In genomic region chr4:125065517-125066307, GRCm38 (mm10) we compare ENCODE assay signal across 8 mouse cellular contexts. TPM values are rescaled to one million over a fixed set of nuclear protein-coding genes. Genes with fewer than 3 reads are reported as not detected.
DNase-seq lines count a peak whose midpoint lies in the region; ATAC-seq lines count a peak whose summit lies in the region.

Gene Dnali1 (minus strand): TSS chr4:125065703.

- WGBS in intestine, embryonic 15.5 days = 3% methylated on average over 26 of the region's 26 CpGs
- 3% methylated on average over 26 of the region's 26 CpGs for WGBS in liver, embryonic 12.5 days (ENCODE audit: insufficient replicate concordance)
- WGBS in stomach, embryonic 15.5 days = 3% methylated on average over 26 of the region's 26 CpGs

- no peaks in the 10 kb centered on the region for H3K9me3 ChIP-seq in intestine, embryonic 15.5 days
- H3K9me3 ChIP-seq in liver, embryonic 12.5 days (replicated peaks) = no peaks in the 10 kb centered on the region
- H3K9me3 ChIP-seq in stomach, embryonic 15.5 days = no peaks in the 10 kb centered on the region

- peak; percentile 42 for DNase-seq in 416B (ENCODE audit: low read depth)
- DNase-seq in adrenal gland, adult (ENCODE audit: inconsistent age in 2 of 2, low spot score in 1 of 2) = peak; percentile 71 to 87
- DNase-seq in embryo, embryonic 11 days = peak; percentile 85
- DNase-seq in heart, adult 11 months = peak; percentile 96

- no peak within 1 kb of the TSS for H3K27ac ChIP-seq in intestine, embryonic 15.5 days
- H3K27ac ChIP-seq in liver, embryonic 12.5 days = peak within 1 kb of the TSS; percentile 83
- peak within 1 kb of the TSS; percentile 72 for H3K27ac ChIP-seq in stomach, embryonic 15.5 days

- peak within 1 kb of the TSS; percentile 82 for H3K4me2 ChIP-seq in intestine, embryonic 15.5 days (replicated peaks)
- peak within 1 kb of the TSS; percentile 93 for H3K4me2 ChIP-seq in liver, embryonic 12.5 days
- peak within 1 kb of the TSS; percentile 91 for H3K4me2 ChIP-seq in stomach, embryonic 15.5 days

- H3K27me3 ChIP-seq in intestine, embryonic 15.5 days (replicated peaks) = no peaks in the 10 kb centered on the region
- H3K27me3 ChIP-seq in liver, embryonic 12.5 days (replicated peaks) = peaks cover 11% of the 10 kb centered on the region; the same call in 1 of the 2 replicates
- H3K27me3 ChIP-seq in stomach, embryonic 15.5 days (replicated peaks) = no peaks in the 10 kb centered on the region

- peak within 1 kb of the TSS; percentile 87 for H3K4me3 ChIP-seq in intestine, embryonic 15.5 days (replicated peaks)
- H3K4me3 ChIP-seq in liver, embryonic 12.5 days = peak within 1 kb of the TSS; percentile 96
- H3K4me3 ChIP-seq in stomach, embryonic 15.5 days (replicated peaks) = peak within 1 kb of the TSS; percentile 85

- ATAC-seq in intestine, embryonic 15.5 days = peak; percentile 46
- ATAC-seq in liver, embryonic 12.5 days = no peak; the same call in 1 of the 2 replicates
- ATAC-seq in monocyte, adult 5-6 weeks (replicated peaks; ENCODE audit: insufficient number of reproducible peaks, low FRiP score, low TSS enrichment, poor library complexity, severe bottlenecking) = 0 out of 2 replicates have a peak, but pooled peaks have one; percentile 32
- ATAC-seq in stomach, embryonic 15.5 days (ENCODE audit: insufficient read depth, low FRiP score, low read depth) = 0 out of 2 replicates have a peak, but pooled peaks have one; percentile 37

- peaks cover 9% of the 10 kb centered on the region for H3K36me3 ChIP-seq in intestine, embryonic 15.5 days
- H3K36me3 ChIP-seq in liver, embryonic 12.5 days = peaks cover 32% of the 10 kb centered on the region
- peaks cover 12% of the 10 kb centered on the region for H3K36me3 ChIP-seq in stomach, embryonic 15.5 days

- H3K9ac ChIP-seq in intestine, embryonic 15.5 days = peak within 1 kb of the TSS; percentile 89
- peak within 1 kb of the TSS; percentile 89 for H3K9ac ChIP-seq in liver, embryonic 12.5 days
- peak within 1 kb of the TSS; percentile 96; the same call in 1 of the 2 replicates for H3K9ac ChIP-seq in stomach, embryonic 15.5 days

- H3K4me1 ChIP-seq in intestine, embryonic 15.5 days (replicated peaks) = peaks cover 11% of the 10 kb centered on the region; the same call in 1 of the 2 replicates
- peaks cover 24% of the 10 kb centered on the region for H3K4me1 ChIP-seq in liver, embryonic 12.5 days
- peaks cover 14% of the 10 kb centered on the region for H3K4me1 ChIP-seq in stomach, embryonic 15.5 days

RNA-seq across cellular contexts. Expression of gene Dnali1, which starts in this region (rescaled TPM):
- not detected in 2 replicates for polyA plus RNA-seq in intestine, embryonic 15.5 days (2015; fragmentation: Nextera tagmentation; extraction: Ambion mirVana)
- polyA plus RNA-seq in liver, embryonic 12.5 days (2016; fragmentation: Nextera tagmentation; extraction: Ambion mirVana) = 0.10 TPM in 1 of 2 replicates, not detected in the other
- total RNA-seq in monocyte, adult 5-6 weeks (2017) = 0.43 TPM in 1 of 3 replicates, not detected in the others
- polyA plus RNA-seq in stomach, embryonic 15.5 days (2015; fragmentation: Nextera tagmentation; extraction: Ambion mirVana) = 0.08 and 0.22 TPM in 2 replicates

Comparison
In these comparisons a context has a peak if more than half of its experiments do, and no peak if none do; other contexts are left out.
1. Peak in ATAC-seq, H3K4me3 ChIP-seq, H3K9ac ChIP-seq and H3K4me2 ChIP-seq in intestine, embryonic 15.5 days; RNA of the gene not detected or under 1 TPM.
2. Peak in ATAC-seq in monocyte, adult 5-6 weeks; RNA of the gene not detected or under 1 TPM.
3. Peak in ATAC-seq, H3K4me3 ChIP-seq, H3K27ac ChIP-seq, H3K9ac ChIP-seq and H3K4me2 ChIP-seq in stomach, embryonic 15.5 days; RNA of the gene not detected or under 1 TPM.
4. DNase-seq: peak in every context shown above with its lines; median percentile 96 in heart, adult 11 months; 85 in embryo, embryonic 11 days; 79 in adrenal gland, adult; 42 in 416B.